Mouse (Mus musculus): ENCODE results near the gene Foxj1. TPM values are rescaled to one million over a fixed set of nuclear protein-coding genes. Genes with fewer than 3 reads are reported as not detected.

Foxj1 gene
- total and polyA plus RNA-seq, 3 experiments: 0.14 to 0.26 TPM; not detected in 1

DNA sequence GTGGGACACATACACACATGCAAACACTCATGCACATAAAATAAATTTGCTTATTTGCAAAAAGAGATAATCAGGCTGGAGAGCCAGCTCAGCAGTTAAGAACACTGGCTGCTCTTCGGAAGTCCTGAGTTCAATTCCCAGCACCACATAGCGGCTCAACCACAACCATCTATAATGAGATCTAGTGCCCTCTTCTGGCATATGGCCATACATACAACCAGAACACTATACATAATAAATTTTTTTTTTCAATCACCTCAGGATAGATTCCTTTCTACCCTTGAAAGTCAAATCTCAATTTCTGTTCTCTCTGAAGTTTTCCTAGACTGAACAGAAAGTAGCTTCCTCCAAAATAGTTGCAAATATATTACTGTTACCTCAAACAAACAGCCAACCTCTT, 29.8 kb downstream of the Foxj1 start:
- no peak for DNase-seq

DNA sequence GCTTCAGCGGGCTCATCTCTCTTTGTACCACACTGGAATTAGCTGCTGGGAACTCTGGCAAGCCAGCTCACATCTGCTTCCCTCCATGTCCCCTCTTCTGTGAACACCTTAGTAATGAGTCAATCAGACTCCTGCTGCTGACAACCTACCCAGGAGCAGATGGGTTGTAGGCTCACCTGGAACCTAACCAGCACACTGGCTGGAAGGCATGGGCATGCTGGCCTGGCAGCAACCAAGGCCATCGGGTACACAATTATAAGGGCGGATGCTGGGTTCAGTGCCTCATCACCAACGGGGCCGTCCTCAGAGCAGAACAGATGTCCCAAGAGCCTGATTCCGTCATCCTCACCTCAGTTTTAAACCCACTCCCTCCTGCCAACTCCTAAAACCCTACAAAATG, 36.6 kb downstream of the Foxj1 start:
- DNase-seq: no peak

DNA sequence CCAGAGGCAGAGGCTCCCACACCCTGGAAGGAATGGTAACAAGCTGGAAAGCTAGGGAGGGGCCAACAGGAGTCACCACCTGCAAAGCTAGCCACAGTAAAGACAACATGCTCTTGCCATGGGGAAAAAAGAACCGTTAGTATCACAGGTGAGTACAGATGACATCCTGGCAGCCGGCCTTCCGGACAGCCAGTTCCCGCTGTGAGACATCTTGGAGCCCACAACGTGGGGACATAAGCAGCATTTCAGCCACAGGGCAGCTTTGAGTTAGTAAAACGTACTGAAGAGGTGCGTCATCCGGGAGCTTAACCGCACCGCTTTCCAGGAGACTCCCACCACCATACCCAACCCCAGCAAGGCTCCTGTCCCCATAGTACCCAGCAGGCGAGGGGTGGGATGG, 37.0 kb downstream of the Foxj1 start:
- no peak for DNase-seq

DNA sequence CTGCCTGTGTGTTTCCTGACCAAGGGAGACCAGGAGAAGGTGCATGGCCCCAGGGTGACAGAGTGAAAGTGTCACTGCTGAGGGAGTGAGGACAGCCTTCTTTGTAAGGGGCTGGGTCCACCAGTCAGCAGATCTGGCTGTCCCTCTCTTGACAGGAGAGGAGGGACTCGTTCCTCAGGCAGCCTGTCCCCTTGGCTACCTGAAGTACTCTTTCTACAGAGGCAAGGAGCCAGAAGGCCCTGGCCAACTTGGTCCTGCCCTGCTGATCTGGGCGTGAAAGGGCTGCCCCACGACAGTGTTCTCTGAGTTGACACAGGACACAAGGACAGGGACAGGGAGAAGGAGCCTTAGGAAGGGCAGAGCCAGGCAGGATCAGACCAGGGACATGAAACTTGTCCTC, 38.2 kb downstream of the Foxj1 start:
- DNase-seq: no peak

DNA sequence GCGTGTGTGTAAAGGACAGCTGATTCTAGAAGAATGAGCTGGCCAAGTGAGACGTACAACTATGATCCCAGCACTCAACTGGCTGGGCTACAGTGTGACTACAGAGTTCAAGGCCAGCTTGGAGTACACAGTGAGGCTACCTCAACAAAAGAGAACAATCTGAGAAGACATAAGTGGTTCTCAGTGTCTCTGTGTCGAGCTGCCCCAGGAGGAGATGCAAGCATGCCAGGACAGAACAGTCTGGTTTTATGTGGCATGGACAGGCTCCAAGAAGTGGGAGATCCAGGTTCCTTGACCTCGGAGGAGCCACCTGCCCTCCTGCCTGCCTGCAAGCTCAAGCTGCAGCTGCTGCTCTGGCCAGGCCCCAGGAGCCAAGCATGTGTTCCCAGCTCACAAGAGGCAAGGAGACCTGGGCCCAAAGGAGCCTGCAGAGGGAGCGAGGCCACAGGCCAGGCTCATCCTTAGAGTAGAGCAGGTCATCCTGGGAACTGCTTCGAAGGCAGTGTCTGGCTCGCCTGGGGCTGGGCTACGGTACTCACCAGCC, 38.9 kb downstream of the Foxj1 start:
- no peak for DNase-seq

DNA sequence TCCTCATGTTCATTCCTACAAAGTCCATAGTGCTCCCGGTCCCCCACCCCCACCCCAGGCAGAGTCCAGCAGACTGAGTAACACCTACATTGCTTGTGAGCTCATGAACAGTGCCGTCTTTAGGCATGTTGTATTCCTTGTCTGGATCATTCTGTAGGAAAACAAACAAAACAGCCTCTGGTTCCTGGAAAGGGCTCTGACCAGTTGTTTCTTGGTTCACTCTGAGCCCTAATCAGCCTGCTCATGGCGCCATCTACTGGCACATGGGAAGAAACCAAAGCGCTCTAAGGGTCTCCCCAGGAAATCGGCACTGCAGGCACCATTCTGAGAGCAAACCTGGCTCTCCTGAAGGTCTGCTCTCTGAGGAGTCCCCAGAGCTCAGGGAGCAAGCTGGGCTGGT, 40.9 kb downstream of the Foxj1 start:
- DNase-seq: peak; percentile 41

DNA sequence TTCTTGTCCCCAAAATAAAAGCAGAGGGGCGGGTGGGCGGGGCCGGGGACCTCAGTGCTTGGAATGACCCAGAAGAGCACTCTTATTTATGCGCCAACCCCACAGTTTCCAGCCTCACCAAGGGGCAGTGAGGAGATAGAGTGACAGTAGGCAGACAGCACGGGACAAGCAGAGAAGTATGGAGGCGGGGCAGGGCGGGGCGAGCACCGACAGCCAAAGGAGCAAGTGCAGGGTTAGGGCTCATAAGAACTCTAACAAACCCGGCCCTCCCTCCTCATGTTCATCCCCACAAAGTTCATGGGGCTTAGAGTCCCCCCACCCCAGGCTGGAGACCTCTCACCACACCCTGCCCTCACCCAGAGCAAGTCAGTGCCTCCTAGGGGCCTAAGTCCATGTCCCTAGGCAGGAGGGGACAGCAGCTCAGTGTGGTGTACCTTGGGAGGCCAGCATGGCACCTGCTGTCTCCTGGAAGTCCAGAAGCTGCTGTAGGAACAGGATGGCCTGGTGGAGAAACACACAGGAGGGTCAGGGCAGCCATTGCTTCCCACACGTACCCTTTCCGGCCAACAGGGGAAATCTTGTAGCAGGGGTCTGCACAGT, 41.6 kb downstream of the Foxj1 start:
- no peak for DNase-seq

DNA sequence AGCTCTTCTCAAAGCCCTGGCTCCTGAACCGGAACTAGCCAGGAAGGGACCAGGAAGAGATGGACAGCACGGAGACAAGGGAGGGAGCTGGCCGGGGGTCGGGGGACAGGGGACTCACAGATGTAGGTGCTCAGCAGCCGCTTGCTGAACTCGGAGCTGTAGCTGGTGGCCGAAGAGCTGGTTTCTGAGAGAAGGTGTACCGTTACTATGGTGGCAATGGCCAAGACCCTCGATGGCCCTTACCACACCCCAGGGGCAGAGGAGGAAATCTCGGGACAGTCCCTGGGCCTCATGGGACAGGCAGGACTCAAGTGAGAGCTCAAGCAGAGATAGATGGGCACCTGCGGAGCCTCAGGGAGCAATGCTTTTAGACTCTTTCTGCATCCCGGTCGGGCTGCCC, 42.8 kb downstream of the Foxj1 start:
- DNase-seq: no peak

DNA sequence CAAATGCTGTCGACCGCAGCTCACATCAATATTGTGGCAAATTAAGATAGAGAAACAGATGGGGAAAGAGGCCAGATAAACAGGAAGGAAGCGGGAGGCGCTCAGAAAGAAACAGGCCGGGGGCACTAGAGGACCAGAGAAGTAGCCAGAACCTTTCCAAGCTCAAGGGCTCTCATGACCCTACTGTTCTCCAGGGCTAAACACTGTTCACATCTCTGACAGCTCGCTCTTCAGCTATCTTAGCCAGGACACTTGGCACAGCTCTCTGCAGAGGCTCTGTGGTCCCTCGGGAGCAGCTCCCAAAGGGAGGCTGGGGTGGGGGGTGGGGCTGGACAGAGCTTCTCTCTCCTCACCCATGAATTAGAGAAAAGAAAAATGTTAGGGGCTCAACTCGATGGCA, 44.6 kb downstream of the Foxj1 start:
- no peak for DNase-seq

DNA sequence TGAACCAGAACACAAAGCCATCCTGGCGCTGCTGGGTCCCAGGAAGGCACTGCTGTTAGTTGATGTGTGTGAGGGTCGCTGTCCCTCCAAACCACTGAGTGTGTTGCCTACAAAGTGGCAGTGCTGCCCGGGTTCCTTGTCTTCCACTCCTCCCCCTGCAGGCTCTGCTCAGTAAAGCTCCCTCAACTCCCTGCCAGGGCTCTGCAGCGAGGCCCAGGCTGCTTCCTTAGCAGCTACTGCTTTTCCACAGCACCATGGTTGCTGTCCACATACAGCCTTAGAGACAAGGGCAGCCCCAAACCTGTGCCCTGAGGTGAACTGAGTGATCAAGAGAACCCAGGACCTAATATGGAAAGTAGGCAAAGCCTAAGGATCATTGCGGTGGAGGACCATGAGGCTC, 47.8 kb downstream of the Foxj1 start:
- no peak for DNase-seq

DNA sequence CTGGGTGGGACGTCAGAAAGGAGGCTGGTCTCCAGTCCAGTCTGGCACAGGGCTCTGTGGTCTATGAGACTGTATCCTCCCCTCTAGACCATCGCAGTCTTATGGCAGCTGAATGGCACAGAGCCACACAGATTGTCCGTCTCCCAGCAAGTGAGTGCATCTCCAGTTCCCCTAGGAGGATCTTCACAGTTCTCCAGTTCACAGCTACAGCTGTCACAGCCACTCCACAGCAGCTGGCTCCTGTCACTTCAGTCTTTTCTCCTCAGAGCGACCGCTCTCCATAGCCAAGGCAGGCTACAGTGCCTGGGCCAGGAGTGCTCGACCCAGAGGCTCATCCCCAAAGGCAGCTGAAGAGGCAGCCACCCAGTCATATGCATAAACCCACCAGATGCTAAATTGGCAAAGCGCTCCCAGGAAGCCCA, 49.4 kb downstream of the Foxj1 start:
- DNase-seq: no peak

DNA sequence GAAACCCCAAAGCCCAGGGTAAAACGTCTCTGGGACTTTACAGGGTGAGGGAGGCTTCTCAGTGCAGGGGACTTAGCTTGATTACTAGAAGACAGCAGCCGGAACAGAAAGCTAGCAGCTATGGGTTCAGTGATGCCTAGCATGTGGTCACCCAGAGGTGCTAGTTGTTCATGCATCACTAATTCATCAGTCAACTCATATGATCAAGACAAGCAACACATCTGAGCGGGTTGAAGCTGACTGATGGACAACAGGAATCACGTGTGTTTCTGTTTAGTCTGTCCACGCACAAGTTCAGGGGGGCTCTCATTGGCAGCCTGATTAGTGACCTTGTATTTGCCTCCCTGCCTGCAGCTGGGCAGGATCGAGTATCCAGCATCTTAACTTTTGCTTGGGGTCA, 51.2 kb downstream of the Foxj1 start:
- no peak for DNase-seq

DNA sequence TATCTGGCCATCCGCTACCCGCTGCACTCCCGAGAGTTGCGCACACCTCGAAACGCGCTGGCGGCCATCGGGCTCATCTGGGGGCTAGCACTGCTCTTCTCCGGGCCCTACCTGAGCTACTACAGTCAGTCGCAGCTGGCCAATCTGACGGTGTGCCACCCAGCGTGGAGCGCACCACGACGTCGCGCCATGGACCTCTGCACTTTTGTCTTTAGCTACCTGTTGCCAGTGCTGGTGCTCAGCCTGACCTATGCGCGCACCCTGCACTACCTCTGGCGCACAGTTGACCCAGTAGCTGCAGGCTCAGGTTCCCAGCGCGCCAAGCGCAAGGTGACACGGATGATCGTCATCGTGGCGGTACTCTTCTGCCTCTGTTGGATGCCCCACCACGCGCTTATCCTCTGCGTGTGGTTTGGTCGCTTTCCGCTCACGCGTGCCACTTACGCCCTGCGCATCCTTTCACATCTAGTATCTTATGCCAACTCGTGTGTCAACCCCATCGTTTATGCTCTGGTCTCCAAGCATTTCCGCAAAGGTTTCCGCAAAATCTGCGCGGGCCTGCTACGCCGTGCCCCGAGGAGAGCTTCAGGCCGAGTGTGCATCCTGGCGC, 52.2 kb downstream of the Foxj1 start:
- DNase-seq: no peak

DNA sequence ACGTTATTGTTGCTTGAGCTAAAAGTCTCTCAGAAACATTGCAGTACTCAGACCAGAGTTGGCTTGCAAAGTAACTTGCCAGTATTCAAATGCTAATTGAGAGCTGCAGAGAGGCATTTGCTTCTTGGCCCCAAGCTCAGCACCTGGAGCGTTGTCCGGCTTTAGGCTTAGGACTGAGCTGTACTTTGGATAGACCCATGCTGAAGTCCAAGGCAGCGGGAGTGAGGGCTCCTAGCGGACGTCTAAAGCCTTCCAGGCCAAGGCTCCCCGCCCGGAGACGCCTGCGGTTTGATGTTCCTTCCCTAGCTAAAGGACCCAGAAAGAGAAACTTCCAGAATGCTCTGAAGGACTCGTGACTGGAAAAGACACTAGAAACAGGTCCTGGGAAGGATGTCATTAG, 53.1 kb downstream of the Foxj1 start:
- no peak for DNase-seq

DNA sequence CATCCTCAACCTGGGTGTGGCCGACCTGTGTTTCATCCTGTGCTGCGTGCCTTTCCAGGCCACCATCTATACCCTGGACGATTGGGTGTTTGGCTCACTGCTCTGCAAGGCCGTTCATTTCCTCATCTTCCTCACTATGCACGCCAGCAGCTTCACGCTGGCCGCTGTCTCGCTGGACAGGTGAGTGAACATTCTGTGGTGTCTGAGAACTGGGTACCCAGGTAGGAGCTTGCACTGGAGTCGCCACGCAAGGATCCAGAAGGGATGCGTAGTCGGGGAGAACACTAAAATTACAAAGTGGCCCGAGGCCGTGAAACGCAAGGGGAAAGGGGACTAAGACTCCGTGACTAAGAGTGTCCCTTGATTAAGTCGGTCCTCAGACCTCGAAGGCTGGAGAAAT, 53.5 kb downstream of the Foxj1 start:
- no peak for DNase-seq

DNA sequence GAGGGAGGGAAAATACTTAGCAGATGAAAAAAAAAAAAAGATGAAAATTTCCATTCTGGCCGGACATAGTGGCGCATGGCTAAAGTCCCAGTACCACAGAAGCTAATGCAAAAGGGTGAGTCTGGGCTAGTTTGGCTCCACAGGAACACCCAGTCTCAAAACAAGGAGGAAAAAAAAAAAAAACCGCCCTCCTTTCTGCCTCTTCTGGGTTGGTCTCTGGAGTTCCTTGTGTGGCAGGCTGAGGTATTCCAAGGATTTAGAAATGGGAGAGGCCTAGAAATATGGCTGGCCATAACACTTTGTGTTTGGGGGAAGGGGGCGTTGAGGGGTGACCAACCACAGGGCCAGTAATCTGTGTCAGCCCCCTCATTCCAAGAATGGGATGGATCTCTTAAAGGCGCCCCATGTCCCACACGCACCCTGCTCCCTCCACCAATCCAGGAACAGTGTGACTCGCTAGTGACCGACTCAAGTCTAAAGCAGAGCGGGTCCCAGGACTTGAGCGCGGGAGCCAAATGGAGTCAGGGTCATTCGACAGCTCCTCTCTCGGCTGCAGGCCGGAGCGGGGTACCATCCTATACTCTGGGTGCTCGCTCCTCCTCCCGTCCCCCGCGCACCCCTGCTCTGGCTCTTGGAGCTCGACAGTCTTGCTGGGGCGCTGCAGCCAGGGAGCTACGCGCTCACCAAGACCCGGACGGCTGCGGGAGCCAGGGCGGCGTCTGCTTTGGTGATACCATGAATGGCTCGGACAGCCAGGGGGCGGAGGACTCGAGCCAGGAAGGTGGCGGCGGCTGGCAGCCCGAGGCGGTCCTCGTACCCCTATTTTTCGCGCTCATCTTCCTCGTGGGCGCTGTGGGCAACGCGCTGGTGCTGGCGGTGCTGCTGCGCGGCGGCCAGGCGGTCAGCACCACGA, 54.2 kb downstream of the Foxj1 start, which contains the start of gene Galr2:
Gene Galr2 (plus strand): TSS at position 189 of the 913 bp plus-strand sequence.
- no peak for DNase-seq

Other genes starting within 250 kb of the Foxj1 start
- 100 to 1,000 TPM; 165 to 185 TPM for gene Wbp2, start 248.4 kb downstream of the Foxj1 start, total RNA-seq (2021)
- 517 and 528 TPM in 2 replicates for gene Wbp2, start 248.4 kb downstream of the Foxj1 start, polyA plus RNA-seq (2012; rRNA removed)
- gene Trim47, start 208.2 kb downstream of the Foxj1 start, total RNA-seq (2021): 10 to 100 TPM; 10.3 to 17.9 TPM
- gene Trim47, start 208.2 kb downstream of the Foxj1 start, polyA plus RNA-seq (2012; rRNA removed): 49.1 and 68.9 TPM in 2 replicates
- 10 to 100 TPM in 1 of 2 experiments, 1 to 10 TPM in 1; 9.5 to 11.8 TPM for gene Trim65, start 204.3 kb downstream of the Foxj1 start, total RNA-seq (2021)
- 15.9 and 16.0 TPM in 2 replicates for gene Trim65, start 204.3 kb downstream of the Foxj1 start, polyA plus RNA-seq (2012; rRNA removed)
- 100 to 1,000 TPM; 102 to 108 TPM for gene Mrpl38, start 196.5 kb downstream of the Foxj1 start, total RNA-seq (2021)
- 134 and 167 TPM in 2 replicates for gene Mrpl38, start 196.5 kb downstream of the Foxj1 start, polyA plus RNA-seq (2012; rRNA removed)
- gene Fbf1, start 167.2 kb downstream of the Foxj1 start, total RNA-seq (2021): 10 to 100 TPM; 30.4 to 37.8 TPM
- 19.5 and 21.4 TPM in 2 replicates for gene Fbf1, start 167.2 kb downstream of the Foxj1 start, polyA plus RNA-seq (2012; rRNA removed)
- gene Ten1, start 136.5 kb downstream of the Foxj1 start, total RNA-seq (2021): 10 to 100 TPM; 24.7 to 27.3 TPM
- gene Ten1, start 136.5 kb downstream of the Foxj1 start, polyA plus RNA-seq (2012; rRNA removed): 15.0 and 16.2 TPM in 2 replicates
- gene Acox1, start 136.4 kb downstream of the Foxj1 start, total RNA-seq (2021): 100 to 1,000 TPM; 225 TPM
- 64.1 and 67.5 TPM in 2 replicates for gene Acox1, start 136.4 kb downstream of the Foxj1 start, polyA plus RNA-seq (2012; rRNA removed)
- gene Evpl, start 97.3 kb downstream of the Foxj1 start, total RNA-seq (2021): 1 to 10 TPM in 1 of 2 experiments, under 1 TPM in 1; 0.43 to 1.8 TPM
- gene Evpl, start 97.3 kb downstream of the Foxj1 start, polyA plus RNA-seq (2012; rRNA removed): 0.49 and 0.57 TPM in 2 replicates
- gene Srp68, start 61.2 kb downstream of the Foxj1 start, total RNA-seq (2021): 10 to 100 TPM; 70.0 to 77.0 TPM
- 21.4 and 27.6 TPM in 2 replicates for gene Srp68, start 61.2 kb downstream of the Foxj1 start, polyA plus RNA-seq (2012; rRNA removed)
- gene Galr2, start 54.5 kb downstream of the Foxj1 start, total RNA-seq (2021): under 1 TPM in 1 of 2 experiments, not detected in 1; 0.24 TPM
- gene Galr2, start 54.5 kb downstream of the Foxj1 start, polyA plus RNA-seq (2012; rRNA removed): 0.90 and 1.1 TPM in 2 replicates
- 10 to 100 TPM; 64.9 to 67.6 TPM for gene Exoc7, start 28.2 kb downstream of the Foxj1 start, total RNA-seq (2021)
- gene Exoc7, start 28.2 kb downstream of the Foxj1 start, polyA plus RNA-seq (2012; rRNA removed): 21.8 and 26.7 TPM in 2 replicates
- 1 to 10 TPM; 6.8 to 7.2 TPM for gene Rnf157, start 77.6 kb upstream of the Foxj1 start, total RNA-seq (2021)
- gene Rnf157, start 77.6 kb upstream of the Foxj1 start, polyA plus RNA-seq (2012; rRNA removed): 4.6 and 5.5 TPM in 2 replicates
- gene Ubald2, start 98.7 kb upstream of the Foxj1 start, total RNA-seq (2021): 10 to 100 TPM; 16.3 to 35.2 TPM
- 119 and 158 TPM in 2 replicates for gene Ubald2, start 98.7 kb upstream of the Foxj1 start, polyA plus RNA-seq (2012; rRNA removed)
- not detected for gene Qrich2, start 130.8 kb upstream of the Foxj1 start, total RNA-seq (2021)
- gene Qrich2, start 130.8 kb upstream of the Foxj1 start, polyA plus RNA-seq (2012; rRNA removed): 0.06 TPM in 1 of 2 replicates, not detected in the other
- 10 to 100 TPM; 76.0 to 85.0 TPM for gene Prpsap1, start 158.8 kb upstream of the Foxj1 start, total RNA-seq (2021)
- gene Prpsap1, start 158.8 kb upstream of the Foxj1 start, polyA plus RNA-seq (2012; rRNA removed): 223 and 257 TPM in 2 replicates
- 1 to 10 TPM; 2.4 to 2.6 TPM for gene Sphk1, start 195.5 kb upstream of the Foxj1 start, total RNA-seq (2021)
- 3.7 and 4.1 TPM in 2 replicates for gene Sphk1, start 195.5 kb upstream of the Foxj1 start, polyA plus RNA-seq (2012; rRNA removed)
- 10 to 100 TPM; 24.9 to 26.7 TPM for gene Ube2o, start 246.0 kb upstream of the Foxj1 start, total RNA-seq (2021)
- 21.8 and 24.6 TPM in 2 replicates for gene Ube2o, start 246.0 kb upstream of the Foxj1 start, polyA plus RNA-seq (2012; rRNA removed)

Measured in adrenal gland, adult 2 months (tissue).